Mouse (Mus musculus): ENCODE data around the gene Otoa.

DNA sequence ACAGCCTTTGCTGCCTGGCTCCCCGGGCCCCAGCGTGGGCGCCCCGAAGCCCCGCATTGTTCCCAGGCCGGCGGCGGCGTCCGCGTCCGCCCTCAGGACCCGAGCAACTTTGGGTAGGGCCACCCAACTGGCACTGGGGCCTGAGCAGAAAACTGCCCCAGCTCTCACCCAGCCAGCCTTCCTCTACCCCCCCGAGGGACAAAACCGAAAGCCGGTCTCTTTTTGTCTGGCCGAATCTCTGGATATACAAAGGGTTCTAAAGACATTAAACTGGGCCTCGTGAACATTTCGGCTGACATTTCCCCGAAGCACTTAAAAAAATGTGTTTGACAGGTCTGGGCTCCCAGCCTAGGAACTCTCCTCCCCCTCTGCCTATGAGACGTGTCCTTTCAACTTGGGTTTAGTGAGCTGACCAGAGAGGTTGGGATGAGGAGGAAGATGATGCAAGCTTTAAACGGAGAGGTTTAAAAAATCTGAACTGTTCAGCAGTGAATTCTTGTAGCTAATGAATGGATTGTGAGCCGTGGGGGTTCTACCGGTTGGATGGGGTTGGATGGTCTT is 46.2 kb upstream of the Otoa start:
- TF ChIP-seq CTCF (IDR thresholded peaks at IDR 0.05; ENCODE audit: extremely low read depth, insufficient read depth, insufficient read length, insufficient replicate concordance), result no peak
- no peak for TF ChIP-seq POLR2A (IDR thresholded peaks at IDR 0.05; ENCODE audit: low read depth, low read length)

Measured in spleen, adult 2 months (tissue).